Mouse (Mus musculus) intestine, embryonic 15.5 days (tissue): ENCODE measurements at regions not wholly inside any gene's neighbourhood (a gene's known extent, or its start where the extent isn't known, plus 50 kb on each side); places are given as distances from the start of the nearest gene placed in this dataset.

Experiments used
- ATAC-seq: fragments of 200-750 bp; cut with Nextera tagmentation; 2 replicates; pipeline ENCODE4 v1.8.0; 2017; ENCODE audit warnings: moderate TSS enrichment, moderate library complexity
- H3K27ac ChIP-seq: fragments of 300-500 bp; sonication (generic); 2 replicates; pipeline ENCODE4 v1.5.1; 2015; ENCODE audit warnings: mild to moderate bottlenecking, inconsistent platforms
- H3K27me3 ChIP-seq: fragments of 300-500 bp; sonication (generic); replicated peaks from 2 replicates; pipeline ENCODE4 v1.6.1; 2015; ENCODE audit warnings: inconsistent platforms
- H3K36me3 ChIP-seq: fragments of 300-500 bp; sonication (generic); 2 replicates; pipeline ENCODE4 v1.6.1; 2015; ENCODE audit warnings: inconsistent platforms
- H3K4me1 ChIP-seq: fragments of 300-500 bp; sonication (generic); replicated peaks from 2 replicates; pipeline ENCODE4 v1.6.1; 2015; ENCODE audit warnings: inconsistent platforms
- H3K4me2 ChIP-seq: fragments of 300-500 bp; sonication (generic); replicated peaks from 2 replicates; pipeline ENCODE4 v1.6.1; 2015; ENCODE audit warnings: mild to moderate bottlenecking, inconsistent platforms
- H3K4me3 ChIP-seq: fragments of 300-500 bp; sonication (generic); replicated peaks from 2 replicates; pipeline ENCODE4 v1.5.1; 2015; ENCODE audit warnings: inconsistent platforms
- H3K9ac ChIP-seq: fragments of 300-500 bp; sonication (generic); 2 replicates; pipeline ENCODE4 v1.6.1; 2015; ENCODE audit warnings: inconsistent platforms
- H3K9me3 ChIP-seq: fragments of 300-500 bp; sonication (generic); 2 replicates; pipeline ENCODE4 v1.6.1; 2016; ENCODE audit warnings: inconsistent platforms
- WGBS: fragments of 180-500 bp; shearing (Covaris S2); methylation state at CpG from one replicate; pipeline ENCODE4 v1.1.7; 2015; 5-methylcytosine and 5-hydroxymethylcytosine counted together

GRCm38 (mm10) chr16:86122936-86123335 is 221.3 kb upstream of the Adamts5 start:
- no peaks in the 10 kb centered on the region for H3K9me3 ChIP-seq
- WGBS = 58% methylated on average over 1 of the region's 1 CpGs
- no peak overlapping the region for H3K9ac ChIP-seq
- no peaks in the 10 kb centered on the region for H3K36me3 ChIP-seq
- no peak overlapping the region for H3K4me2 ChIP-seq
- ATAC-seq = no peak
- H3K27me3 ChIP-seq = no peaks in the 10 kb centered on the region
- H3K27ac ChIP-seq = no peak overlapping the region
- H3K4me3 ChIP-seq = no peak overlapping the region
- no peaks in the 10 kb centered on the region for H3K4me1 ChIP-seq

DNA sequence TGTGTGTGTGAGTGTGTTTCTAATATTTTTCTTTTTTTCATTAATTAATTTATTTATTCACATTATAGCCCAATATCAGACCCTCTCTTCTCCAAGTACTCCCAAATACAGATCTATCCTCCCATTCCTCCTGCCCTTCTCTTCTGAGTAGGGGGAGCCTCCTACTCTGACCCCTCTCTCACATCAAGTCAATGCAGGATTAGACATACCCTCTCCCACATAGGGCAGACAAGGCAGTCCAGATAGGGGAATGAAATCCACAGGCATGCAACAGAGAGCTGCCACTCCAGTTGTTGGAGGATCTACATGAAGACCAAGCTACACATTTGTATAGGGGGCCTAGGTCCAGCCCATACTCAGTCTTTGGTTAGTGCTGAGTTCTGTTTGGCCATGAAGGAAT is 216.3 kb upstream of the Adamts5 start:
- H3K4me3 ChIP-seq = no peak overlapping the region
- no peaks in the 10 kb centered on the region for H3K4me1 ChIP-seq
- H3K27ac ChIP-seq = no peak overlapping the region
- ATAC-seq = no peak
- H3K9ac ChIP-seq = no peak overlapping the region
- H3K4me2 ChIP-seq = no peak overlapping the region
- no peaks in the 10 kb centered on the region for H3K36me3 ChIP-seq
- H3K9me3 ChIP-seq = no peaks in the 10 kb centered on the region
- no peaks in the 10 kb centered on the region for H3K27me3 ChIP-seq

- Histone ChIP-seq H3K27ac (no peak overlapping the region), H3K27me3 (no peaks in the 10 kb centered on the region), H3K9me3 (no peaks in the 10 kb centered on the region), H3K4me1 (no peaks in the 10 kb centered on the region), H3K36me3 (no peaks in the 10 kb centered on the region), H3K9ac (no peak overlapping the region), H3K4me3 (no peak overlapping the region), H3K4me2 (no peak overlapping the region)
- no peak for ATAC-seq
- 68% methylated on average over 2 of the region's 2 CpGs for WGBS
These were observed 214.2 kb upstream of the Adamts5 start for GRCm38 (mm10) chr16:86115587-86116376.

DNA sequence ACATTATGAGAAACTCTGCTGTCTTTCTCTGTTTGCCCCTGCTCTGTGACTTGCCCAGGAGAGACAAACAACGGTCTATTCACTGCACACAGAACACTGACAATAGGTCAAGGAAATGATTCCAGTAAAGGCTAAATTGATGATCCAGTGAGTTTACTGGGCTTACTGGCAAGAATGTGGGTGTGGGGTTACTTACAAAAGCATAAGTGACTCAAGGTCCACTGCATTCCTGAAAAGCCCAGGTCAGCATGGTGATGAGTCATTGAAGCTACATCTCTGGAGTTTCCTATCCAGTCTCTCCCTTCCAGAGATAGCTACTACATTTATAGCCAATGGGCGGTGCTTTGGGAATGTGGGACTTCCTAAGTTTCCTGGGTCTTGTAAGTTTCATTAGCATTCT is 192.8 kb upstream of the Adamts5 start:
- ATAC-seq = no peak
- H3K9me3 ChIP-seq = no peaks in the 10 kb centered on the region
- no peak overlapping the region for H3K9ac ChIP-seq
- no peaks in the 10 kb centered on the region for H3K27me3 ChIP-seq
- no peak overlapping the region for H3K27ac ChIP-seq
- H3K4me2 ChIP-seq = no peak overlapping the region
- 81% methylated on average over 2 of the region's 2 CpGs for WGBS
- H3K4me3 ChIP-seq = no peak overlapping the region
- no peaks in the 10 kb centered on the region for H3K36me3 ChIP-seq
- no peaks in the 10 kb centered on the region for H3K4me1 ChIP-seq

GRCm38 (mm10) chr16:86090175-86090574 is 188.5 kb upstream of the Adamts5 start:
- WGBS = 87% methylated on average over 6 of the region's 6 CpGs
- H3K4me3 ChIP-seq = no peak overlapping the region
- H3K4me1 ChIP-seq = no peaks in the 10 kb centered on the region
- no peak overlapping the region for H3K27ac ChIP-seq
- no peak for ATAC-seq
- no peaks in the 10 kb centered on the region for H3K9me3 ChIP-seq
- H3K36me3 ChIP-seq = no peaks in the 10 kb centered on the region
- H3K9ac ChIP-seq = no peak overlapping the region
- H3K4me2 ChIP-seq = no peak overlapping the region
- H3K27me3 ChIP-seq = no peaks in the 10 kb centered on the region

GRCm38 (mm10) chr16:86087421-86087820 is 185.8 kb upstream of the Adamts5 start:
- Histone ChIP-seq H3K4me3 (no peak overlapping the region), H3K9ac (no peak overlapping the region), H3K4me1 (no peaks in the 10 kb centered on the region), H3K27ac (no peak overlapping the region), H3K27me3 (no peaks in the 10 kb centered on the region), H3K4me2 (no peak overlapping the region), H3K9me3 (no peaks in the 10 kb centered on the region), H3K36me3 (no peaks in the 10 kb centered on the region)
- no peak for ATAC-seq
- 72% methylated on average over 3 of the region's 3 CpGs for WGBS

- Histone ChIP-seq H3K4me1 (no peaks in the 10 kb centered on the region), H3K9ac (no peak overlapping the region), H3K27me3 (no peaks in the 10 kb centered on the region), H3K9me3 (no peaks in the 10 kb centered on the region), H3K4me2 (no peak overlapping the region), H3K4me3 (no peak overlapping the region), H3K27ac (no peak overlapping the region), H3K36me3 (no peaks in the 10 kb centered on the region)
- WGBS = 74% methylated on average over 3 of the region's 3 CpGs
- ATAC-seq = no peak
These were observed 166.2 kb upstream of the Adamts5 start for GRCm38 (mm10) chr16:86067628-86068364.

DNA sequence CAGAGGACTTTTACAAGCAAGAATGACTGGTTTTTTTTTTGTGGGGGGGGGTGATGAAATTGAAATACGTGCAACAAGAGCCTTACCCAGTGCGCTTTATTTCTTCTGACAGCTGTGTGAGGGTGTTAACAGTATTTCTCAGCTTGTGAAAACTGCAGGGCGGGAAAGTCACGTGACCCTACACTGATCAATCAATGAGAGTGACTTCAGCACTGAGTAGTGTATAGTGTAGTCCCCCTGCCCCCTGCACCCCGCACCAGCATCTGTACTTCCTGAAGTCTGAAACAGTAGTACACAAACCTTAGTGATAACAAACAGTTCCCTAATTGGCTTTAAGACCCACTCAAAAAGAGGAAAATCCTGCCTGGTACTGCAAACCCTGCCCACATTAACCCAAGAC is 158.5 kb upstream of the Adamts5 start:
- no peaks in the 10 kb centered on the region for H3K9me3 ChIP-seq
- H3K4me2 ChIP-seq = no peak overlapping the region
- H3K36me3 ChIP-seq = no peaks in the 10 kb centered on the region
- WGBS = 70% methylated on average over 5 of the region's 5 CpGs
- no peak overlapping the region for H3K9ac ChIP-seq
- no peaks in the 10 kb centered on the region for H3K27me3 ChIP-seq
- no peak overlapping the region for H3K4me3 ChIP-seq
- ATAC-seq = no peak
- H3K4me1 ChIP-seq = no peaks in the 10 kb centered on the region
- H3K27ac ChIP-seq = no peak overlapping the region

GRCm38 (mm10) chr16:86044695-86045094 is 143.1 kb upstream of the Adamts5 start:
- H3K27ac ChIP-seq = no peak overlapping the region
- no peaks in the 10 kb centered on the region for H3K4me1 ChIP-seq
- no peak overlapping the region for H3K9ac ChIP-seq
- no peak for ATAC-seq
- no peaks in the 10 kb centered on the region for H3K36me3 ChIP-seq
- H3K4me2 ChIP-seq = no peak overlapping the region
- H3K9me3 ChIP-seq = no peaks in the 10 kb centered on the region
- H3K27me3 ChIP-seq = no peaks in the 10 kb centered on the region
- H3K4me3 ChIP-seq = no peak overlapping the region
- 92% methylated on average over 2 of the region's 2 CpGs for WGBS

GRCm38 (mm10) chr16:86034772-86035171 is 133.1 kb upstream of the Adamts5 start:
- no peak overlapping the region for H3K4me2 ChIP-seq
- no peak overlapping the region for H3K27ac ChIP-seq
- no peaks in the 10 kb centered on the region for H3K9me3 ChIP-seq
- no peak for ATAC-seq
- H3K9ac ChIP-seq = no peak overlapping the region
- no peaks in the 10 kb centered on the region for H3K4me1 ChIP-seq
- 77% methylated on average over 9 of the region's 9 CpGs for WGBS
- H3K27me3 ChIP-seq = no peaks in the 10 kb centered on the region
- no peaks in the 10 kb centered on the region for H3K36me3 ChIP-seq
- H3K4me3 ChIP-seq = no peak overlapping the region

- 35% methylated on average over 2 of the region's 2 CpGs for WGBS
- Histone ChIP-seq H3K4me1 (no peaks in the 10 kb centered on the region), H3K9ac (no peak overlapping the region), H3K4me3 (no peak overlapping the region), H3K27ac (no peak overlapping the region), H3K36me3 (no peaks in the 10 kb centered on the region), H3K4me2 (no peak overlapping the region), H3K9me3 (no peaks in the 10 kb centered on the region), H3K27me3 (no peaks in the 10 kb centered on the region)
- ATAC-seq = no peak
These were observed 126.1 kb upstream of the Adamts5 start for GRCm38 (mm10) chr16:86027700-86028099.

- Histone ChIP-seq H3K36me3 (no peaks in the 10 kb centered on the region), H3K4me3 (no peak overlapping the region), H3K4me1 (no peaks in the 10 kb centered on the region), H3K4me2 (no peak overlapping the region), H3K9ac (no peak overlapping the region), H3K27me3 (no peaks in the 10 kb centered on the region), H3K27ac (no peak overlapping the region), H3K9me3 (no peaks in the 10 kb centered on the region)
- WGBS = 91% methylated on average over 1 of the region's 1 CpGs
- ATAC-seq = no peak
These were observed 113.7 kb upstream of the Adamts5 start for GRCm38 (mm10) chr16:86015336-86015735.

DNA sequence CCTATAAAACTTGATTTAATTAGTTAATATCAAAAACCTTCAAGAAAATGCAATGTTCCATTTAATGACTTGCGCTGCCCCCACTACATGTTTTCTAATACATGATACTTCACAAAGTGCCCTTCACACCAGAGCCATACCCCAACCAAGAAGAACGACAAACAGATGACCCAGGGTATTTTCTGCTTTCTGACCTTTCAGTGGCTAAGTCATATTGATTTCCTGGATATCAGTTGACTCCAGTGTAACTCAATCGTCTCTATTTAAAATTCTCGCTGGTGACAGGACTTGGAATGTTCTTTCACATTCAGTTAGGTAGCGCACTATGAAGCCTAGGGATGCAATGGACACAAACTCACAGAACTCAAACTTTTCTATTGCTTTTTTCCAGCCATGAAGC is 109.4 kb upstream of the Adamts5 start:
- Histone ChIP-seq H3K9ac (no peak overlapping the region), H3K4me2 (no peak overlapping the region), H3K27me3 (no peaks in the 10 kb centered on the region), H3K4me3 (no peak overlapping the region), H3K27ac (no peak overlapping the region), H3K4me1 (no peaks in the 10 kb centered on the region), H3K36me3 (no peaks in the 10 kb centered on the region), H3K9me3 (no peaks in the 10 kb centered on the region)
- 81% methylated on average over 5 of the region's 5 CpGs for WGBS
- ATAC-seq = no peak
